Mouse (Mus musculus) ovary, adult 10 weeks (tissue): ENCODE data around the gene C1qa. TPM values are rescaled to one million over a fixed set of nuclear protein-coding genes. Genes with fewer than 3 reads are reported as not detected.

ENCODE experiments used
- polyA plus RNA-seq: library from polyadenylated mRNA; stranded (reverse); fragments of 350-450 nt; fragmentation: Illumina TruSeq; extraction: RNeasy Lipid Tissue Mini Kit (QIAGEN cat#74804); gene quantifications from one replicate; pipeline ENCODE4 v1.2.3, GENCODE M21; 2014

Gene C1qa
- 7.5 TPM for polyA plus RNA-seq

GRCm38 (mm10) chr4:136898637-136899036, at the start of gene C1qa:
C1qa (minus strand) TSS chr4:136898803.

DNA sequence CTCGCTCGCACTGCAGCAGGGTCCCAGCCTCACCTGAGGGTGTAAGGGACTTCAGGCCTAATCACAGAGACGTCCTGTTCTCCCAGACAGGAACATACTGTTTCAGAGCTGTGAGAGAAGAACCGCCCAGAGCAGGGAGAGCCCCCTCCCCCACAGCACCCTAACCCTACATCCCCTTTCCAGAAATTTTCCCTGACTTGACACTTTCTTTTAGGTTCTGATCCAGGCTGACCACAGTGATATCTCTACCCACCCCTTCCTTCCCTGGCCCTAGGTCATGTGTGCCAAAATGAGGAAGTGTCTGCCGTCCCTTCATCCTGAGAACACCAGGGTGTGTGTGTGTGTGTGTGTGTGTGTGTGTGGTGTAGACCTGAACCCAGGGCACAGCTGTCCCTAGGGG, 5.8 kb downstream of the C1qa start, which contains the start of gene C1qc:
C1qc (minus strand) TSS at position 255 of the 400 bp plus-strand sequence.

GRCm38 (mm10) chr4:136886101-136886500, 12.5 kb downstream of the C1qa start, which contains the start of gene C1qb:
C1qb (minus strand) TSS chr4:136886187.

Other genes with a start within 250 kb of the C1qa start
- gene Ephb2, start 62.8 kb downstream of the C1qa start, polyA plus RNA-seq = 0.57 TPM
- 0.91 TPM for gene C1qb, start 12.6 kb downstream of the C1qa start, polyA plus RNA-seq
- gene C1qc, start 5.7 kb downstream of the C1qa start, polyA plus RNA-seq = 4.4 TPM
- gene Epha8, start 58.0 kb upstream of the C1qa start, polyA plus RNA-seq = not detected
- gene Zbtb40, start 150.0 kb upstream of the C1qa start, polyA plus RNA-seq = 1.0 TPM